Mouse (Mus musculus): ENCODE data around the gene Ddx43.

DNA sequence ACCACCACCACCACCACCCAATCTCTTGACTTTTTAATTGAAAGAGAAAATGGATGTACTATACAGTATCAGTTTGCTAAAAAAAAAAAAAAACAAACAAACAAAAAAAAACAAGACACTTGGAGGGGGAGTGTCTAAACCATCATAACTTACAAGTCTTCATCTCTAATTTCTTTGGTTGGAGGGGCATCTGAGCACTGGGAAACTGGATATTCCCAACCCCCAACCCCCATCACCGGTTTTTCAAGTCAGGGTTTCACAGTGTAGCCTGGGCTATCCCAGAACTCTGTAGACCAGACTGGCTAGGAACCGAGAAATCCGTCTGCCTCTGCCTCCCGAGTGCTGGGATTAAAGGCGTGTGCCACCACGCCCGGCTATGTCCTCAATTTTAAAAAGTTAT lies 25.8 kb upstream of the Ddx43 start:
- no peak for TF ChIP-seq CTCF (IDR thresholded peaks at IDR 0.05; ENCODE audit: insufficient read depth, low read length)
- no peak for TF ChIP-seq POLR2A (IDR thresholded peaks at IDR 0.05; ENCODE audit: borderline replicate concordance, extremely low read depth, low read depth, low read length)
